Mouse (Mus musculus): Measurements from ENCODE around the gene Gm17409. TPM values are rescaled to one million over a fixed set of nuclear protein-coding genes. Genes with fewer than 3 reads are reported as not detected.

Gm17409 gene
- not detected in 2 replicates for polyA plus RNA-seq (2015; fragmentation: Nextera tagmentation; extraction: Ambion mirVana)

DNA sequence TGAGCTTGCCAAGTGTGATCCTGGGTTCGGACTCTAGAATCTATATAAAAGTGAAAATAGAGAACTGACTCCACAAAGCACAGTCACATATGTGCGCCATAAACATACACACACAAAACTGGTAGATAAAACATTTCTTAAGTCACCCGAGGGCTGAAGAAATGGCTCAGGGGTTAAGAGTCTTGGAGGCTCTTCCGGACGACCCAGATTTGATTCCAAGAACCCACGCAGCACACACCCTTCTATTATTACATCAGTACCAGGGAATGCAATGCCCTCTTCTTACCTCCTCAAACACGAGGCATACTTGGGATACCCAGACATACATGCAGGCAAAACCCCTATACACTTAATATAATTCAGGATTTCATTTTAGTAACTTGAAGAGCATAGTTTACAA, at the start of gene Gm17409:
Gene Gm17409, plus strand, starts transcription at position 301 of the 400 bp plus-strand sequence.
- Histone ChIP-seq H3K9ac (no peak within 1 kb of the TSS), H3K27me3 (no peaks in the 10 kb centered on the region), H3K27ac (no peak within 1 kb of the TSS), H3K4me2 (no peak within 1 kb of the TSS), H3K9me3 (no peaks in the 10 kb centered on the region), H3K36me3 (peaks cover 40% of the 10 kb centered on the region), H3K4me1 (no peaks in the 10 kb centered on the region), H3K4me3 (no peak within 1 kb of the TSS)
- WGBS: 89% methylated on average over 7 of the region's 7 CpGs
- no peak for ATAC-seq (ENCODE audit: borderline replicate concordance, extremely low read depth, low FRiP score, low TSS enrichment)

DNA sequence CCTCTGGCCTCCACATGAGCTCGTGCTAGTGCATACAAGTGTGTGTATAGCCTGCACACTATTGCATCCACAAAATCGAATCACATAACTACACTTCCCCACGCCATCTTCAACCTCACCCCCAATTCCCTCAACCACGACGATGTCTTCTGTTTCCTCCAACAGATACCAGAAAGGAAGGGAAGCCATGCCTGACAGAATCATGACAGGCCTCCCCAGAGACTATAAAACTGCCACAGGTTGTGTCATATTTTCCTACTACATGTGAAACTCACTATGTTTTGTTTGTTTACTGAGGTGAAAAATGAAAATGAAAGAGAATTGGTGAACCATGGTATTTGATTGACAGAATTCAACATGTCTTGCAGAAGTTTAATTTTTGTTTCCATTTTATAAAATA, 46.6 kb upstream of the Gm17409 start:
- WGBS: 83% methylated on average over 5 of the region's 5 CpGs
- no peaks in the 10 kb centered on the region for H3K27me3 ChIP-seq

GRCm38 (mm10) chr2:58425436-58426004, 44.4 kb upstream of the Gm17409 start:
- Histone ChIP-seq H3K36me3 (no peaks in the 10 kb centered on the region), H3K9ac (no peak overlapping the region), H3K27ac (no peak overlapping the region), H3K4me3 (no peak overlapping the region), H3K9me3 (no peaks in the 10 kb centered on the region), H3K27me3 (no peaks in the 10 kb centered on the region), H3K4me1 (no peaks in the 10 kb centered on the region), H3K4me2 (no peak overlapping the region)
- 91% methylated on average over 13 of the region's 13 CpGs for WGBS
- ATAC-seq (ENCODE audit: borderline replicate concordance, extremely low read depth, low FRiP score, low TSS enrichment): no peak

More for the DNA sequence above, 46.6 kb upstream of the Gm17409 start:
- H3K27ac ChIP-seq: no peak overlapping the region
- no peak overlapping the region for H3K9ac ChIP-seq
- H3K4me2 ChIP-seq: no peak overlapping the region
- no peak for ATAC-seq (ENCODE audit: borderline replicate concordance, extremely low read depth, low FRiP score, low TSS enrichment)
- H3K4me3 ChIP-seq: no peak overlapping the region
- no peaks in the 10 kb centered on the region for H3K9me3 ChIP-seq
- H3K36me3 ChIP-seq: no peaks in the 10 kb centered on the region
- H3K4me1 ChIP-seq: no peaks in the 10 kb centered on the region

DNA sequence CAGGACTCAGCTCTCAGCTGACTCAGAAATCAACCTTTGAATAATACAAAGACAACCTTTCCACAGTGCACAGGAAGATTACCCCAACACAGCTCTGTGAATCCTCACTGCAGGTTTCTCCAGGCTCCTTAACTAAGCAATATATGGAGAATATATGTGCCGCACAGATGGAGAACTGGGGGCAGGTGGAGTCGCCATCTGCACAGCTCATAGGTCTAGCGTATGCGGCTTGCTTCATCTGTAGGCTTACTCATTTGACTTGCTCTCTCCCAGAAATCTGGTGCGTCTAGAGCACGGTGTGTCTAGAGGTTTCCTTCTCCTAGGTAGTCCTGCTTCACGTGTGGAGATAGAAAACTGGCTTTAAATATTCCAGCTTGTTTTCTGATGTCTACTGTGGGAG, 37.7 kb upstream of the Gm17409 start:
- H3K27me3 ChIP-seq: no peaks in the 10 kb centered on the region
- no peak for ATAC-seq (ENCODE audit: borderline replicate concordance, extremely low read depth, low FRiP score, low TSS enrichment)
- no peak overlapping the region for H3K4me3 ChIP-seq
- H3K4me2 ChIP-seq: no peak overlapping the region
- no peaks in the 10 kb centered on the region for H3K4me1 ChIP-seq
- WGBS: 94% methylated on average over 7 of the region's 7 CpGs
- H3K36me3 ChIP-seq: no peaks in the 10 kb centered on the region
- H3K27ac ChIP-seq: no peak overlapping the region
- no peaks in the 10 kb centered on the region for H3K9me3 ChIP-seq
- H3K9ac ChIP-seq: no peak overlapping the region

DNA sequence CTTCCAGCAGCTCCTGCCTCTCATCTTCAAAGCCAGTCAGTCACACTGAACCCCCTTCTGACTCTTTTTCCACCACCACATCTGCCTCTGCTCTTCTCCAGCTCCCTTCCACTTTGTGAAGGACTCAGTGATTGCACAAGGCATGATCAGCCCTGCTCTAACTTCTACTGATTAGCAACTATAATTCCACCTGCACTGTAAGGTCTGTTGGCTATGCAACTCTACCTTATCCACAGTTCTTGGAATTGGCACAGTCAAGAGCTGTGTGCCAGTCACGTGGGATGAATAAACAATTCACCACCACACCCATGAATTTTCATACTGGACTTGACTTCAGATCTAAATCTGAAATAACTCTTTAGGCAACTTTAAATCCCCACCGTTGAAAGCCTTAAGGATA, 36.6 kb upstream of the Gm17409 start:
- no peak overlapping the region for H3K27ac ChIP-seq
- 77% methylated on average over 2 of the region's 2 CpGs for WGBS

GRCm38 (mm10) chr2:58434438-58434837, 35.5 kb upstream of the Gm17409 start:
- Histone ChIP-seq H3K36me3 (no peaks in the 10 kb centered on the region; the same call in 1 of the 2 replicates), H3K4me2 (no peak overlapping the region), H3K9me3 (no peaks in the 10 kb centered on the region), H3K4me1 (no peaks in the 10 kb centered on the region), H3K27me3 (no peaks in the 10 kb centered on the region), H3K27ac (no peak overlapping the region), H3K9ac (no peak overlapping the region), H3K4me3 (no peak overlapping the region)
- ATAC-seq (ENCODE audit: borderline replicate concordance, extremely low read depth, low FRiP score, low TSS enrichment): no peak
- WGBS: 72% methylated on average over 2 of the region's 2 CpGs

More for the DNA sequence above, 36.6 kb upstream of the Gm17409 start:
- ATAC-seq (ENCODE audit: borderline replicate concordance, extremely low read depth, low FRiP score, low TSS enrichment): no peak
- no peaks in the 10 kb centered on the region for H3K27me3 ChIP-seq
- no peaks in the 10 kb centered on the region for H3K36me3 ChIP-seq
- no peaks in the 10 kb centered on the region for H3K4me1 ChIP-seq
- H3K4me3 ChIP-seq: no peak overlapping the region
- H3K9me3 ChIP-seq: no peaks in the 10 kb centered on the region
- no peak overlapping the region for H3K4me2 ChIP-seq
- H3K9ac ChIP-seq: no peak overlapping the region

- H3K27ac ChIP-seq: no peak overlapping the region
- no peaks in the 10 kb centered on the region for H3K4me1 ChIP-seq
- no peaks in the 10 kb centered on the region for H3K9me3 ChIP-seq
- WGBS: 93% methylated on average over 13 of the region's 13 CpGs
- no peaks in the 10 kb centered on the region; the same call in 1 of the 2 replicates for H3K36me3 ChIP-seq
- no peak overlapping the region for H3K9ac ChIP-seq
- no peaks in the 10 kb centered on the region for H3K27me3 ChIP-seq
- ATAC-seq (ENCODE audit: borderline replicate concordance, extremely low read depth, low FRiP score, low TSS enrichment): no peak
- no peak overlapping the region for H3K4me3 ChIP-seq
- H3K4me2 ChIP-seq: no peak overlapping the region
These were observed 34.4 kb upstream of the Gm17409 start for GRCm38 (mm10) chr2:58435507-58435906.

DNA sequence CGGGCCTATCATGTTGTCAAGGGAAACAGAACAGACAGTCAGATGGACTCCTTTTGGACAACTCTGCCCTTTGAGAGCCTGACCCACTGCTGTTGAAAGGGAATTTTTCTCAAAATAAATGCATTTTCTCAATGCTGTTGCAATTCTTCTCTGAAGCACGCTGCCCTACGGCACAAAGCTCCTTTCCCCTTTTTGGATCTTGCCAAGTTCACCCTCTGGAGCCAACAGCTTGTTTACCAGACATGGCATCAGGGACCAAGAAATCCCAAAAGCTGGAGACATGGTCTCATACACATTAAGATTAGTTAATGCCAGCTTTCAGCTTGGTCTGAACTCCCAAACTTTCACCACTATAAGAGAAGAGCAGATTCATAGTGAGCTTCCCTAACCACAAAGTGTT, 33.0 kb upstream of the Gm17409 start:
- Histone ChIP-seq H3K36me3 (no peaks in the 10 kb centered on the region; the same call in 1 of the 2 replicates), H3K9me3 (no peaks in the 10 kb centered on the region), H3K27ac (no peak overlapping the region), H3K4me1 (no peaks in the 10 kb centered on the region), H3K9ac (no peak overlapping the region), H3K4me2 (no peak overlapping the region), H3K27me3 (no peaks in the 10 kb centered on the region), H3K4me3 (no peak overlapping the region)
- 91% methylated on average over 3 of the region's 3 CpGs for WGBS
- no peak for ATAC-seq (ENCODE audit: borderline replicate concordance, extremely low read depth, low FRiP score, low TSS enrichment)

DNA sequence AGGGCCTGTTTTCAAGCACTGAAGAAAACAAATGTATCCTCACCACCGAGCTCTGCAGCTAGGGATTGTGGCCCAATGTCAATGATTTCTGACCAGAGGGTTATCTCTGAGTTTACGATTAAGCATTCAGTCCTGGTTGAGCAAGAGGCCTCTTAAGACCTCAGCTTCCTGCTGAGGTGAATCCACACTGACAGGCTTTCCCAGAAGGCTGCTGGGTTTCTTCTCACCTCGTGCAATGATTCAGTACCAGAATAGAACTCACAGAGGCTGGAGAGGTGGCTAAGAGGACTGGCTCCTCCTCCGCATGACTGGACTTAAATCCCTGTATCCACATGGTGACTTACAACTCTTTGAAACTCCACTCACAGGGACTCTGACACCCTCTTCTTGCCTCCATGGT, 26.8 kb upstream of the Gm17409 start:
- ATAC-seq (ENCODE audit: borderline replicate concordance, extremely low read depth, low FRiP score, low TSS enrichment): no peak
- Histone ChIP-seq H3K4me2 (no peak overlapping the region), H3K9me3 (no peaks in the 10 kb centered on the region), H3K4me1 (no peaks in the 10 kb centered on the region), H3K27ac (no peak overlapping the region), H3K36me3 (peaks cover 16% of the 10 kb centered on the region), H3K27me3 (no peaks in the 10 kb centered on the region), H3K9ac (no peak overlapping the region), H3K4me3 (no peak overlapping the region)
- whole genome bisulfite sequencing: 66% methylated on average over 4 of the region's 4 CpGs

- peaks cover 18% of the 10 kb centered on the region; the same call in 1 of the 2 replicates for H3K36me3 ChIP-seq
- no peak overlapping the region for H3K27ac ChIP-seq
- no peak for ATAC-seq (ENCODE audit: borderline replicate concordance, extremely low read depth, low FRiP score, low TSS enrichment)
- no peak overlapping the region for H3K4me2 ChIP-seq
- H3K27me3 ChIP-seq: no peaks in the 10 kb centered on the region
- no peaks in the 10 kb centered on the region for H3K9me3 ChIP-seq
- H3K4me3 ChIP-seq: no peak overlapping the region
- no peak overlapping the region for H3K9ac ChIP-seq
- WGBS: 93% methylated on average over 15 of the region's 15 CpGs
- no peaks in the 10 kb centered on the region for H3K4me1 ChIP-seq
These were observed 22.9 kb upstream of the Gm17409 start for GRCm38 (mm10) chr2:58447001-58447400.

- Histone ChIP-seq H3K4me3 (no peak overlapping the region), H3K36me3 (peaks cover 19% of the 10 kb centered on the region), H3K4me1 (no peaks in the 10 kb centered on the region), H3K27ac (no peak overlapping the region), H3K4me2 (no peak overlapping the region), H3K9me3 (no peaks in the 10 kb centered on the region), H3K9ac (no peak overlapping the region), H3K27me3 (no peaks in the 10 kb centered on the region)
- no peak for ATAC-seq (ENCODE audit: borderline replicate concordance, extremely low read depth, low FRiP score, low TSS enrichment)
- 85% methylated on average over 16 of the region's 16 CpGs for WGBS
These were observed 15.6 kb upstream of the Gm17409 start for GRCm38 (mm10) chr2:58454095-58454865.

GRCm38 (mm10) chr2:58456843-58457487, 13.0 kb upstream of the Gm17409 start:
- Histone ChIP-seq H3K9ac (no peak overlapping the region), H3K4me3 (no peak overlapping the region), H3K36me3 (peaks cover 30% of the 10 kb centered on the region), H3K4me2 (no peak overlapping the region), H3K27me3 (no peaks in the 10 kb centered on the region), H3K4me1 (no peaks in the 10 kb centered on the region), H3K27ac (no peak overlapping the region), H3K9me3 (no peaks in the 10 kb centered on the region)
- WGBS: 91% methylated on average over 8 of the region's 8 CpGs
- no peak for ATAC-seq (ENCODE audit: borderline replicate concordance, extremely low read depth, low FRiP score, low TSS enrichment)
